ENCODE assay signal across 8 mouse cellular contexts in the genomic region with DNA sequence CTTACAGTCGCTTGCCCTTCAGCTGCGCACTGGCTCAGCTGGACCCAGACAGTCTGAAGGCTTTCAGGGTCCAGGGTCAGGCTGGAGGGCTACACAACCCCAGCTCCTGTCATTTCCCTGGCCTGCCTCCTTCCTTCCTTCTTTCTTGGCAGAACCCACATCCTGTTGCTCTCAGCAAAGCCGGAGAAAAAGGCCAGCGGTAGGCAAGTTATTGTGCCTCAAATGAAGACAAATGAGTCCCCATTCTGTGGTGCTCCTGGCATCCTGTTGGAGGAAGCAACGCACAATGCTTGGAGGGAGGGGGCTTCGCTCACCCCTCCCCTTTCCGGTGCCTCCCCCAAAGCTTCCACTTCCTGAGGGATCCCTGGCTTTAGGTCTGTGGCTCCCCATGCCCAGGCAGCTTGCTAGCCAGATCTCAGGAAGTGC.
A peak's percentile ranks its signal among the peaks of the same experiment; 100 is the strongest.
DNase-seq lines count a peak whose midpoint lies in the region; ATAC-seq lines count a peak whose summit lies in the region.

No protein-coding gene starts in this region.

- no peak overlapping the region for H3K4me2 ChIP-seq in embryonic facial prominence, embryonic 15.5 days (replicated peaks)

- DNase-seq in spleen, adult 18-20 months, result peak; percentile 6 to 11
- DNase-seq in spleen, adult 12 weeks (ENCODE audit: low spot score), result no peak
- peak; percentile 72 to 75 for DNase-seq in kidney, postnatal 36 days
- DNase-seq in yolk sac, embryonic 10.5 days (ENCODE audit: low spot score), result peak; percentile 26
- no peak for DNase-seq in Muller cell, postnatal 12 days (ENCODE audit: inconsistent ontology term)

- no peaks in the 10 kb centered on the region for H3K4me1 ChIP-seq in embryonic facial prominence, embryonic 15.5 days
- H3K4me1 ChIP-seq in megakaryocyte, embryonic 14.5 days, result peaks cover 64% of the 10 kb centered on the region

- H3K36me3 ChIP-seq in embryonic facial prominence, embryonic 15.5 days, result no peaks in the 10 kb centered on the region
- H3K36me3 ChIP-seq in megakaryocyte, embryonic 14.5 days (replicated peaks; ENCODE audit: low read length), result no peaks in the 10 kb centered on the region

- peak overlapping the region; percentile 58 for H3K27ac ChIP-seq in embryonic facial prominence, embryonic 15.5 days (replicated peaks)

- no peaks in the 10 kb centered on the region for H3K9me3 ChIP-seq in embryonic facial prominence, embryonic 15.5 days (replicated peaks)
- no peaks in the 10 kb centered on the region for H3K9me3 ChIP-seq in megakaryocyte, embryonic 14.5 days

- WGBS in embryonic facial prominence, embryonic 15.5 days, result 56% methylated on average over 7 of the region's 7 CpGs

- H3K4me3 ChIP-seq in embryonic facial prominence, embryonic 15.5 days (replicated peaks), result no peak overlapping the region
- peak overlapping the region; percentile 84 for H3K4me3 ChIP-seq in megakaryocyte, embryonic 14.5 days (replicated peaks)

- no peaks in the 10 kb centered on the region for H3K27me3 ChIP-seq in embryonic facial prominence, embryonic 15.5 days
- no peaks in the 10 kb centered on the region for H3K27me3 ChIP-seq in megakaryocyte, embryonic 14.5 days (replicated peaks)

- H3K9ac ChIP-seq in embryonic facial prominence, embryonic 15.5 days, result no peak overlapping the region

- no peak for ATAC-seq in embryonic facial prominence, embryonic 15.5 days (ENCODE audit: insufficient number of reproducible peaks, low FRiP score, low TSS enrichment, low read depth)
- peak; percentile 87 to 90 for ATAC-seq in hematopoietic stem cell, adult 5-6 weeks (replicated peaks in 1 of 2; ENCODE audit: insufficient read depth in 1 of 2, low FRiP score in 2 of 2, low TSS enrichment in 1 of 2, low read depth in 1 of 2, poor library complexity in 2 of 2, severe bottlenecking in 2 of 2)

Comparison
In these comparisons a context has a peak if more than half of its experiments do, and no peak if none do; other contexts are left out.
1. DNase-seq: peak in spleen, adult 18-20 months (2 of 2), kidney, postnatal 36 days (2 of 2) and yolk sac, embryonic 10.5 days (single experiment); none in spleen, adult 12 weeks (single experiment) and Muller cell, postnatal 12 days (single experiment).